Mouse (Mus musculus): ENCODE measurements around the gene Gm4301. TPM values are rescaled to one million over a fixed set of nuclear protein-coding genes. Genes with fewer than 3 reads are reported as not detected.

Gene Gm4301
- not detected in 2 replicates for total RNA-seq (2023)

DNA sequence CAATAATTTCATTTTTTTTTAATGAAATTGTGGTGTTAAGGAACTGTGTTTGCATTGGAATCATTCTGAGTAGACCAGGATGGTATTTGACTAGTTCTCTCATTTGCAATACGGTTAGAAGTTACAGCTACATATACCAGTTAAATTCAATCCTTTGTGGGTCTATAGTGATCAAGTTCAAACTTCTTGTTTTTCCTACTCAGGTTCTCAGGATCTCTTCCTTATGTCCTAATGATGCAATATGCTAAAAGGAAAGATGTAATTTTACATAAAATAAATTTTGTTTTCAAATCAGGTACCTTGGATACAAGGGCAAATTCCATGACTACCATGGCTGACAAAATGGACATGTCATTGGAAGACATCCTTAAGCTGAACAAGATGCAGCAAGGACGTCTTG is at the start of gene Gm4301:
Gene Gm4301 (plus strand): TSS at position 301 of the 400 bp plus-strand sequence.

DNA sequence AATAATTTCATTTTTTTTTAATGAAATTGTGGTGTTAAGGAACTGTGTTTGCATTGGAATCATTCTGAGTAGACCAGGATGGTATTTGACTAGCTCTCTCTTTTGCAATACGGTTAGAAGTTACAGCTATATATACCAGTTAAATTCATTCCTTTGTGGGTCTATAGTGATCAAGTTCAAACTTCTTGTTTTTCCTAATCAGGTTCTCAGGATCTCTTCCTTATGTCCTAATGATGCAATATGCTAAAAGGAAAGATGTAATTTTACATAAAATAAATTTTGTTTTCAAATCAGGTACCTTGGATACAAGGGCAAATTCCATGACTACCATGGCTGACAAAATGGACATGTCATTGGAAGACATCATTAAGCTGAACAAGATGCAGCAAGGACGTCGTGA is 5.1 kb downstream of the Gm4301 start, which contains the start of gene Gm4302:
Gene Gm4302 (plus strand): TSS at position 301 of the 400 bp plus-strand sequence.

DNA sequence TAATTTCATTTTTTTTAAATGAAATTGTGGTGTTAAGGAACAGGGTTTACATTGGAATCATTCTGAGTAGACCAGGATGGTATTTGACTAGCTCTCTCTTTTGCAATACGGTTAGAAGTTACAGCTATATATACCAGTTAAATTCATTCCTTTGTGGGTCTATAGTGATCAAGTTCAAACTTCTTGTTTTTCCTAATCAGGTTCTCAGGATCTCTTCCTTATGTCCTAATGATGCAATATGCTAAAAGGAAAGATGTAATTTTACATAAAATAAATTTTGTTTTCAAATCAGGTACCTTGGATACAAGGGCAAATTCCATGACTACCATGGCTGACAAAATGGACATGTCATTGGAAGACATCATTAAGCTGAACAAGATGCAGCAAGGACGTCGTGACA is 10.2 kb downstream of the Gm4301 start, which contains the start of gene Gm4303:
Gene Gm4303 (plus strand): TSS at position 301 of the 400 bp plus-strand sequence.

DNA sequence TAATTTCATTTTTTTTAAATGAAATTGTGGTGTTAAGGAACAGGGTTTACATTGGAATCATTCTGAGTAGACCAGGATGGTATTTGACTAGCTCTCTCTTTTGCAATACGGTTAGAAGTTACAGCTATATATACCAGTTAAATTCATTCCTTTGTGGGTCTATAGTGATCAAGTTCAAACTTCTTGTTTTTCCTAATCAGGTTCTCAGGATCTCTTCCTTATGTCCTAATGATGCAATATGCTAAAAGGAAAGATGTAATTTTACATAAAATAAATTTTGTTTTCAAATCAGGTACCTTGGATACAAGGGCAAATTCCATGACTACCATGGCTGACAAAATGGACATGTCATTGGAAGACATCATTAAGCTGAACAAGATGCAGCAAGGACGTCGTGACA is 15.3 kb downstream of the Gm4301 start, which contains the start of gene Gm4305:
Gene Gm4305 (plus strand): TSS at position 301 of the 400 bp plus-strand sequence.

GRCm38 (mm10) chr10:100361038-100361437 is 25.6 kb downstream of the Gm4301 start, which contains the start of gene Gm4307:
Gm4307 (plus strand) TSS chr10:100361338.

DNA sequence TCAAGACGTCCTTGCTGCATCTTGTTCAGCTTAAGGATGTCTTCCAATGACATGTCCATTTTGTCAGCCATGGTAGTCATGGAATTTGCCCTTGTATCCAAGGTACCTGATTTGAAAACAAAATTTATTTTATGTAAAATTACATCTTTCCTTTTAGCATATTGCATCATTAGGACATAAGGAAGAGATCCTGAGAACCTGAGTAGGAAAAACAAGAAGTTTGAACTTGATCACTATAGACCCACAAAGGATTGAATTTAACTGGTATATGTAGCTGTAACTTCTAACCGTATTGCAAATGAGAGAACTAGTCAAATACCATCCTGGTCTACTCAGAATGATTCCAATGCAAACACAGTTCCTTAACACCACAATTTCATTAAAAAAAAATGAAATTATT is 47.0 kb downstream of the Gm4301 start, which contains the start of gene Gm4312:
Gene Gm4312 (minus strand): TSS at position 101 of the 400 bp plus-strand sequence.

Other genes with a start within 250 kb of the Gm4301 start
- not detected in 2 replicates for gene Gm4302, start 5.2 kb downstream of the Gm4301 start, total RNA-seq (2023)
- gene Gm4303, start 10.3 kb downstream of the Gm4301 start, total RNA-seq (2023) = not detected in 2 replicates
- gene Gm4305, start 15.4 kb downstream of the Gm4301 start, total RNA-seq (2023) = not detected in 2 replicates
- not detected in 2 replicates for gene Gm4307, start 25.7 kb downstream of the Gm4301 start, total RNA-seq (2023)
- not detected in 2 replicates for gene Gm4312, start 46.9 kb downstream of the Gm4301 start, total RNA-seq (2023)
- gene Tmtc3, start 151.7 kb downstream of the Gm4301 start, total RNA-seq (2023) = 3.3 and 4.1 TPM in 2 replicates
- 2.4 and 2.8 TPM in 2 replicates for gene Cep290, start 151.9 kb downstream of the Gm4301 start, total RNA-seq (2023)

Measured in neutrophil, adult 65 days (primary cell).